Mouse (Mus musculus): ENCODE measurements around the gene Suclg2. TPM values are rescaled to one million over a fixed set of nuclear protein-coding genes. Genes with fewer than 3 reads are reported as not detected.
A peak's percentile ranks its signal among the peaks of the same experiment; 100 is the strongest.

The Suclg2 gene
- polyA plus RNA-seq, 1 experiment from 2014 or later = 78.5 TPM

- no peak for TF ChIP-seq CTCF (IDR thresholded peaks at IDR 0.05; ENCODE audit: low read depth)
- WGBS = 88% methylated on average over 8 of the region's 8 CpGs
- ATAC-seq (ENCODE audit: insufficient read depth) (no peak), DNase-seq (no peak)
- Histone ChIP-seq H3K9ac (no peak overlapping the region), H3K4me3 (ENCODE audit: low read depth, low read length) (no peak overlapping the region), H3K9me3 (ENCODE audit: low read depth, low read length) (no peaks in the 10 kb centered on the region), H3K4me1 (ENCODE audit: insufficient read depth) (no peaks in the 10 kb centered on the region), H3K27ac (ENCODE audit: low read depth) (no peak overlapping the region), H3K27me3 (ENCODE audit: insufficient read depth, low read length) (no peaks in the 10 kb centered on the region), H3K36me3 (ENCODE audit: insufficient read depth) (0 out of 2 replicates have a peak, but pooled peaks cover 5% of the 10 kb centered on the region), H3K4me2 (no peak overlapping the region)
These were observed 60.9 kb downstream of the Suclg2 start for GRCm38 (mm10) chr6:95657671-95658070.

DNA sequence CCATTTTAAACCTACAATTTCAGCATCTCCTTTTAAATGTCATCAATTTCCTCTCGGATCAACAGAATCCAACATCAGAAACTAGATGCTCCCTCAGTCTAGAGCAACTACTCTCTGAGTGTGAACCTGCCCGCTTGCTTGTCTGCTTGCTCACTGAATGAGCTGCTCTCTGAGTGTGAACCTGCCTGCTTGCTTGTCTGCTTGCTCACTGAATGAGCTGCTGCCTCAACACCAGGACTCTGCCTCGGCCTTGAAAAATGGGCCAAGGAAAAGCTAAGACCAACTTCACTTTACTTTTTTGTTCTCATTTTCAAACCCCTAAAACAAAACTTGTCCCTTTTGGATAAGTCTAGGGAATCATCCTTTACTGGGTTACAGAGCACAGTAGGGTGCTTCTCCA lies 64.9 kb downstream of the Suclg2 start:
- no peak for TF ChIP-seq CTCF (IDR thresholded peaks at IDR 0.05; ENCODE audit: low read depth)
- 0 out of 2 replicates have a peak, but pooled peaks cover 5% of the 10 kb centered on the region for H3K36me3 ChIP-seq (ENCODE audit: insufficient read depth)
- H3K9ac ChIP-seq = no peak overlapping the region
- ATAC-seq (ENCODE audit: insufficient read depth) (no peak), DNase-seq (no peak)
- no peak overlapping the region for H3K27ac ChIP-seq (ENCODE audit: low read depth)
- 79% methylated on average over 3 of the region's 3 CpGs for WGBS
- H3K27me3 ChIP-seq (ENCODE audit: insufficient read depth, low read length) = no peaks in the 10 kb centered on the region
- no peak overlapping the region for H3K4me3 ChIP-seq (ENCODE audit: low read depth, low read length)
- H3K4me1 ChIP-seq (ENCODE audit: insufficient read depth) = 0 out of 2 replicates have a peak, but pooled peaks cover 8% of the 10 kb centered on the region
- H3K4me2 ChIP-seq = no peak overlapping the region
- no peaks in the 10 kb centered on the region for H3K9me3 ChIP-seq (ENCODE audit: low read depth, low read length)

GRCm38 (mm10) chr6:95652774-95653173 lies 65.8 kb downstream of the Suclg2 start:
- DNase-seq (no peak), ATAC-seq (ENCODE audit: insufficient read depth) (no peak)
- Histone ChIP-seq H3K36me3 (ENCODE audit: insufficient read depth) (0 out of 2 replicates have a peak, but pooled peaks cover 5% of the 10 kb centered on the region), H3K27me3 (ENCODE audit: insufficient read depth, low read length) (no peaks in the 10 kb centered on the region), H3K4me2 (no peak overlapping the region), H3K9me3 (ENCODE audit: low read depth, low read length) (no peaks in the 10 kb centered on the region), H3K9ac (no peak overlapping the region), H3K4me1 (ENCODE audit: insufficient read depth) (0 out of 2 replicates have a peak, but pooled peaks cover 8% of the 10 kb centered on the region), H3K27ac (ENCODE audit: low read depth) (no peak overlapping the region), H3K4me3 (ENCODE audit: low read depth, low read length) (no peak overlapping the region)
- no peak for TF ChIP-seq CTCF (IDR thresholded peaks at IDR 0.05; ENCODE audit: low read depth)
- 70% methylated on average over 6 of the region's 6 CpGs for WGBS

GRCm38 (mm10) chr6:95651391-95651876 lies 67.2 kb downstream of the Suclg2 start:
- ATAC-seq (ENCODE audit: insufficient read depth) (peak; percentile 82; the same call in 1 of the 2 replicates), DNase-seq (peak; percentile 77)
- no peaks in the 10 kb centered on the region for H3K9me3 ChIP-seq (ENCODE audit: low read depth, low read length)
- H3K36me3 ChIP-seq (ENCODE audit: insufficient read depth) = 0 out of 2 replicates have a peak, but pooled peaks cover 5% of the 10 kb centered on the region
- H3K4me2 ChIP-seq = no peak overlapping the region
- 27% methylated on average over 6 of the region's 6 CpGs for WGBS
- H3K4me3 ChIP-seq (ENCODE audit: low read depth, low read length) = no peak overlapping the region
- H3K9ac ChIP-seq = no peak overlapping the region
- no peak for TF ChIP-seq CTCF (IDR thresholded peaks at IDR 0.05; ENCODE audit: low read depth)
- no peaks in the 10 kb centered on the region for H3K27me3 ChIP-seq (ENCODE audit: insufficient read depth, low read length)
- H3K4me1 ChIP-seq (ENCODE audit: insufficient read depth) = 0 out of 2 replicates have a peak, but pooled peaks cover 8% of the 10 kb centered on the region
- H3K27ac ChIP-seq (ENCODE audit: low read depth) = 0 out of 2 replicates have a peak overlapping the region, but pooled peaks have one; percentile 42

DNA sequence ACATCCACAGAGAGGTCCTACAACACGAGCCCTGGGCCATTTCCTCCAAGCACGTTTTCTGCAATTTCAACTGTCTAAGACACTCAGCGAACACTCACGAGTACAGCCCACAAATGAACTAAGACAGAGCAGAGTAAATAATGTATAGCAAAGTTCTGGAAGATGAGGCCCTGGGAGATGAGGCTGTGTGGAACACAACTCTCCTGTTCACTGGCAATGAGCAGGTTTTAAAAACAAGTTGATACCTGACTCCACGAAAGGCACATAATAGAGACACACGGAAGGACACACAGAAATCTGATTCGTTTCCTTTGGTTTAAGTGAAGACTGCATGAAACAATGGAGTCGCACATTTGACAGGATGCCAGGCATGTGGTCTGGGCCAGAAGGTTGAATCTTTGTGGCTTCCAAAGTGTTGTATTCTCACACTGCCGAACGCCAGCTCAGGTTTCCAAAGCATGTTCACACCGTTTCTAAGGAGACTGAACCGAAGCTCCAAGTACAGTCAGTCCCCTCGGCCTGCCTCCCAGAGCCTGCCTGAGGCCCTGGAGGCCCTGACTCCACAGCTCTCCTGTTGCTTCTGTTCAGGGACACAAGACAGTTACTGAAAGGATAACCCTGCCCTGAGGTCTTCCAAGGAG lies 68.4 kb downstream of the Suclg2 start:
- Histone ChIP-seq H3K27me3 (ENCODE audit: insufficient read depth, low read length) (no peaks in the 10 kb centered on the region), H3K9me3 (ENCODE audit: low read depth, low read length) (no peaks in the 10 kb centered on the region), H3K4me2 (no peak overlapping the region), H3K36me3 (ENCODE audit: insufficient read depth) (0 out of 2 replicates have a peak, but pooled peaks cover 5% of the 10 kb centered on the region), H3K9ac (no peak overlapping the region), H3K4me3 (ENCODE audit: low read depth, low read length) (no peak overlapping the region), H3K27ac (ENCODE audit: low read depth) (no peak overlapping the region), H3K4me1 (ENCODE audit: insufficient read depth) (0 out of 2 replicates have a peak, but pooled peaks cover 8% of the 10 kb centered on the region)
- WGBS = 27% methylated on average over 13 of the region's 13 CpGs
- no peak for TF ChIP-seq CTCF (IDR thresholded peaks at IDR 0.05; ENCODE audit: low read depth)
- ATAC-seq (ENCODE audit: insufficient read depth) (no peak), DNase-seq (peak; percentile 52)

DNA sequence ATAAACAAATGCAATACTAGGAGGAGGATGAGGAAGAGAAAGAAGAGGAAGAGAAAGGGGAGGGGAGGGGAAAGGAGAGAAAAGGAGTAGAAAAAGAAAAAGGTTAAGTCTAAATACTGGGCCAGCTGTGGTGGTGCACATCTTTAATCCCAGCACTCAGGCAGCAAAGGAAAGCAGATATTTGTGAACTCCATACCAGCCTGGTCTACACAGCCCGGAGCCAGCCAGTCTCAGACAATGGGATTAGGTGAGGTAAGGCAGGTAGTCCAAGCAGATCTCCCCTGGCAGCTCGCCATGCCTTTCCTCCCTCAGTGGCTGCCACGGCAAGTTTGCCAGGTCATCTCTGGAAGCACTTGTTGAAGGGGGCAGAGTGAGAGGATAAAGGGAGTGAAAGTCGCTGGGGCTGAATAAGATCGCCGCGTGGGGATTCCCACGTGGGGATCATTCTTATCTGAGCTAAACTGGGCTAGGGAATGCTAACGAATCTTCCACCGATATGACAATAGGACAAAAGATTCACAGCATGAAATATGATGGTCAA lies 69.4 kb downstream of the Suclg2 start:
- H3K9me3 ChIP-seq (ENCODE audit: low read depth, low read length) = no peaks in the 10 kb centered on the region
- no peak overlapping the region for H3K4me2 ChIP-seq
- no peak for TF ChIP-seq CTCF (IDR thresholded peaks at IDR 0.05; ENCODE audit: low read depth)
- H3K27ac ChIP-seq (ENCODE audit: low read depth) = no peak overlapping the region
- no peak for ATAC-seq (ENCODE audit: insufficient read depth)
- no peaks in the 10 kb centered on the region for H3K27me3 ChIP-seq (ENCODE audit: insufficient read depth, low read length)
- H3K9ac ChIP-seq = no peak overlapping the region
- no peak overlapping the region for H3K4me3 ChIP-seq (ENCODE audit: low read depth, low read length)
- H3K36me3 ChIP-seq (ENCODE audit: insufficient read depth) = 0 out of 2 replicates have a peak, but pooled peaks cover 5% of the 10 kb centered on the region
- 72% methylated on average over 10 of the region's 10 CpGs for WGBS
- no peak for DNase-seq
- H3K4me1 ChIP-seq (ENCODE audit: insufficient read depth) = 0 out of 2 replicates have a peak, but pooled peaks cover 8% of the 10 kb centered on the region

DNA sequence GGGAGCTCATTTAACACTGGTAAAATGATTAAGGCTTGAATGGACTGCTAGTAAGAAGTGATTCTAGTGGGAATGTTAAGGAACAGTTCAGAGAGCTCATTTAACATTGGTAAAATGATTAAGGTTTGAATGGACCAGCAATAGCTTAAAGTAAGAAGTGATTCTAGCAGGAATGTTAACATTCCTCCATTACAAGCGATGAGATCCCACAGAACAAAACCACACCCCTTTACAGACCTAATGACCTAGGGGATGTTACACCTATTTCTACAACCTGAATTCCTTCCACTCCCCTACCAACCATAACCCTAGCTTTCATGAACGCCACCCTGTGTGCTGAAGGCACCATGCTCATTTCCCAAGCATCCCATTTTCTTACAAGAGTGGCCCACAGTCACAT lies 81.2 kb downstream of the Suclg2 start:
- no peaks in the 10 kb centered on the region for H3K4me1 ChIP-seq (ENCODE audit: insufficient read depth)
- no peak for DNase-seq
- 81% methylated on average over 2 of the region's 2 CpGs for WGBS
- H3K36me3 ChIP-seq (ENCODE audit: insufficient read depth) = no peaks in the 10 kb centered on the region
- no peak overlapping the region for H3K4me3 ChIP-seq (ENCODE audit: low read depth, low read length)
- H3K27ac ChIP-seq (ENCODE audit: low read depth) = no peak overlapping the region
- H3K9me3 ChIP-seq (ENCODE audit: low read depth, low read length) = no peaks in the 10 kb centered on the region
- no peak overlapping the region for H3K4me2 ChIP-seq
- no peaks in the 10 kb centered on the region for H3K27me3 ChIP-seq (ENCODE audit: insufficient read depth, low read length)
- no peak for TF ChIP-seq CTCF (IDR thresholded peaks at IDR 0.05; ENCODE audit: low read depth)
- no peak overlapping the region for H3K9ac ChIP-seq
- ATAC-seq (ENCODE audit: insufficient read depth) = no peak
